Mouse (Mus musculus) Patski (cell line): Measurements from ENCODE around the gene Syt9. TPM values are rescaled to one million over a fixed set of nuclear protein-coding genes. Genes with fewer than 3 reads are reported as not detected.
"Not testable (repeated sequence)": the region's sequence is repeated elsewhere in the genome, so short reads cannot be mapped to it uniquely, and the experiment has no call there.

Source experiments
- ATAC-seq: fragments of 100-300 bp; one replicate; pipeline ENCODE4 v1.8.0; 2021
- CTCF ChIA-PET: fragments of 350-600 bp; sonication (Branson Sonifier 250); formaldehyde crosslinking; loops from one replicate; lab custom pipeline; 2022; ENCODE audit warnings: inconsistent platforms; lab: Charles Lee
- POLR2A ChIA-PET: fragments of 350-600 bp; sonication (Branson Sonifier 250); formaldehyde crosslinking; loops from one replicate; lab custom pipeline; 2022; ENCODE audit warnings: antibody characterized with exemption, inconsistent platforms; lab: Charles Lee
- DNase-seq: peaks from one replicate; pipeline ENCODE4 v3.0.0-alpha.2; 2011; ENCODE audit warnings: low read depth, low spot score
- H3K27me3 ChIP-seq: fragments of 371-371 bp; one replicate; pipeline ENCODE4 v1.5.1; 2021
- CTCF ChIP-seq: fragments of 100-300 bp; IDR thresholded peaks from one replicate; pipeline ENCODE4 v1.5.1; 2021
- in situ Hi-C: fragments of 300-500 bp; cut with MboI; formaldehyde crosslinking; loops from 3 replicates; pipeline ENCODE4 v1.11.1; 2018; ENCODE audit warnings: low pct_unique_long_range_greater_than_20kb, mixed read lengths
- polyA plus RNA-seq: library from polyadenylated mRNA; unstranded; gene quantifications from one replicate; pipeline ENCODE4 v1.2.3, GENCODE M21; 2021

The Syt9 gene
- polyA plus RNA-seq, 1 experiment from 2014 or later = not detected

DNA sequence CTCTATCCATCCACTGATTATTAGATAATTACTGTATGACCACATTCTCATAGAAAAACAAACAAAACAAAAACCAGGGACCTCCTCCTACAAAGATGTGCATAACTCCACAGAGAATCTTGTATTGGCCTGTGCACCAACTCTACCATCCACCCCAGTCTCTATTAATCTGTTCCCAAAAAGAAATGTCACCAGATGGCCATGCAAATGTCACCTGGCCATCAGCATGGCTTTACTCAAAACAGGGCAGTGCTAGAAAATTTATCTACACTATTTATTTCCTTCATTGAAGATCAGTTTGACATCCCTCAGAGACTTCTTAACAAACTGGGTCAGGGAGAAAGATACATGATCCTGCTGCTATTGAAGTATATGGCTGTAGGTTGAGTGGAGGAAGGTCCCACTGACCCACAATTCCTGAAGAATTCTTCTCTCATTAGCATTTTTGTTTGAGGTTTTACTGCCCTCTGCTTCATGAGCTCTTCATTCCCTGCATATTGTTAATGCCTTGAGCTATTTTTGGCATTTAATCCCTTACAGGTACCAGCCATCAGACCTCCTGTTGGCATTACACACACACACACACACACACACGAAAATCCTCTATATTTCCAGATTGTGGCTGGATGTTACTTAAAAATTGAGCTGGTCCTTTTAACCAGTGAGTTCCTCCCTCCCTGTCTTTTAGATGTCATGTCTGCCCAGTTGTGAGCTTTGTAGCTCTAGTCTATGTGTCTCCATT, 91.3 kb downstream of the Syt9 start:
- DNase-seq (no peak), ATAC-seq (no peak)
- in situ Hi-C loops = no loop called here
- TF ChIP-seq CTCF = no peak
- H3K27me3 ChIP-seq = no peaks in the 10 kb centered on the region
- CTCF ChIA-PET = interaction anchor here (0.8 kb wide), 1 partner anchor 33 kb away, joined by 3 read pairs; no protein-coding TSS in a partner anchor
- POLR2A ChIA-PET = no interaction called here

DNA sequence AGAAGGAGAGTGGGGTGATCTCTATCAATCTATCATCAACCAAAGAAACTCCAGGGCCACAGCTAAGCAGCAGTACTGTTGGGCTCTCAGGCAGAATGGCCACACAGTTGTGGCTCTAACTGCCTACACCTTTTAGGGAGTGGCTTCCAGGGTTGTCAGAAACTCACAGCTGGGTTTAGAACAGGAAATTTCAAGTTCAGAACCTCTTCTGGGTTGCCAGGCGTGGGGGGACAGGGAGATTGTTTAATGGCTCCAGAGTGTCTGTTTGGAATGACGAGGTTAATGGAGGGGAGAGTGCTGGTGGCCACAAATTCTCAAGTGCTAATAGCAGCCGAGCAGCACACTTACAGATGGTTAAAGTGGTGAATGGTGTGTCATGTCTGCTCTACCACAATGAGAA, 92.4 kb downstream of the Syt9 start:
- in situ Hi-C loops = no loop called here
- ATAC-seq = no peak
- ChIA-PET POLR2A (no interaction called here), CTCF (no interaction called here)
- TF ChIP-seq CTCF = no peak
- H3K27me3 ChIP-seq = no peaks in the 10 kb centered on the region
- DNase-seq = no peak

DNA sequence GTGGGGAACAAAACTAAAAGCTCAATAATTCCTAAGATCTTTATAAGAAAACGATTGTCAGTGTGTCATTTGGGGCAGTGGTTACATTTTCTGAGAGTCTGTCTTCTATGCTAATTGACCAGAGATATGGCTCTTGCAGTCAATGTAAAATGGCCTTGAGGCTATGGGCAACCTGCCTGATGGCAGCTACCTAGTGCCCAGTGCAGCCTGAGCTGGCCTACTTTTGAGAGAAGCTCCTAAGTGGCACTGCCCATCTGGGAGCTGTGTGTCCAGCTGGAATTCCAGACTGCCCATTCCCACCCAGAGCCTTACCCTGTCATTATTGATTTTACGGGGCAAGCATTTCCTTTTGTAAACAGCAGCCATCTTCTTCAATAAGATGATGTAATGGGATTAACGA, 94.6 kb downstream of the Syt9 start:
- no peak for TF ChIP-seq CTCF
- CTCF ChIA-PET = no interaction called here
- POLR2A ChIA-PET = no interaction called here
- H3K27me3 ChIP-seq = no peaks in the 10 kb centered on the region
- in situ Hi-C loops = no loop called here
- DNase-seq = no peak
- no peak for ATAC-seq

DNA sequence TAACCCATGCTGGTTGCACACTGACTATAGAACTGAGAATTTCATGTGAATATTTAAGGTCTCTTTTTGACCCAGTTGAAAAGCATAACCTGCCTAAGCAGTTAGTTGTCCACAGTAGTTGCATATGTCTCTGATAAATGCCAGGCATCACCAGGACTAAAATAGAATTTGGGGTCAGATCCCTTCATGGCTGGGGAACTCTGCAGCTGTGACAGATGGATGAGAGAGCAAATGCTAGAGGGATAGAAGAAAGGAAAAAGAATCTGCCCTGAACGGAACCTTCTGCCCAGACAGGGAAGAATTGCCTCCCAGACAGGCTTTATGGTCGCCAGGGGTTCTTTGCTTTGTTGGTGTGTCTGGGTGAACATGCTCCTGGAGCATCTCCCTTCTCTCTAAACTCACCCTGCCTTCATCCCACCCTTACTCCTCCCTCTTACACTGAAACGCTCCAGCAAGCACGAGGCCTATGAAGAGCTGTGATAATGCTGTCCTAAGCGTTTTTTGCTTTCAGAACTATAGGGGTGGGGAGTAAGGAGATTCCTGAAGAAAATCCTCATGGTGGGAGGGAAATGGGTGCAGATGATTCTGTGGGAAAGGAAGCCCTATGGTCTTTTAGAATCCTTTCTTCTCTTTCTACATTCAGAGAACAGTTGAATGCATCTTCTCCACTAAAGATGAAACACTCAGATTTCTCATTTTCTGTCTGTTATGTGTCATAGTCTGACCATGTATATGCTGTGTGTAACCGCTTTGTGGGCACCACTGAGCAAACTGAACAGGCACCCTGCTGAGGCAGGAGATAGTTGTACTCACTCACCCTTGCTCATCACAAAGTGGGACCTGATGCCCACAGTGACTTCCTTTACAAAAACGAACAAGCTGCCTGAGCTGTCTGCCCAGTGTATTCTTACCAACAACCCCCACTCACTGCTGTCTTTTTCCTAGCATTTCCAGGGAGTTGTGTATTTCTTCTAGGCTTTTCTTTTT, 108.7 kb downstream of the Syt9 start:
- CTCF ChIA-PET = interaction anchor here (1.5 kb wide), 1 partner anchor 13 kb away, joined by 3 read pairs; no protein-coding TSS in a partner anchor
- POLR2A ChIA-PET = no interaction called here

DNA sequence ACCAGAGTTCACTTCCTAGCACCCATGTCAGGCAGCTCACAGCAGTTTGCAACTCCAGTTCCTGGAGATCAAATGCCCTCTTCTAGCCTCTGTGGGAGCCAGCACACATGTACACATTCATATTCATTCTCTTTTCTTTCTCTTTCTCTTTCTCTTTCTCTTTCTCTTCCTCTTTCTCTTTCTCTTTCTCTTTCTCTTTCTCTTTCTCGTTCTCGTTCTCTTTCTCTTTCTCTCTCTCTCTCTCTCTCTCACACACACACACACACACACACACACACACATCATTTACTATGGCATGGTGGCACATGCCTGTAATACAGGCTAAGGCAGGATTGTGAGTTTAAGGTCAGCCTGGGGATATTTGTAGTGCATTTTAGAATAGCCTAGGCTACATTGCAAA, 115.2 kb downstream of the Syt9 start:
- DNase-seq, CTCF ChIA-PET, H3K27me3 ChIP-seq, POLR2A ChIA-PET, in situ Hi-C loops, ATAC-seq: not testable (repeated sequence)

More for the DNA sequence above, 108.7 kb downstream of the Syt9 start:
- in situ Hi-C loops = no loop called here
- TF ChIP-seq CTCF = no peak
- ATAC-seq (no peak), DNase-seq (no peak)
- H3K27me3 ChIP-seq = no peaks in the 10 kb centered on the region

DNA sequence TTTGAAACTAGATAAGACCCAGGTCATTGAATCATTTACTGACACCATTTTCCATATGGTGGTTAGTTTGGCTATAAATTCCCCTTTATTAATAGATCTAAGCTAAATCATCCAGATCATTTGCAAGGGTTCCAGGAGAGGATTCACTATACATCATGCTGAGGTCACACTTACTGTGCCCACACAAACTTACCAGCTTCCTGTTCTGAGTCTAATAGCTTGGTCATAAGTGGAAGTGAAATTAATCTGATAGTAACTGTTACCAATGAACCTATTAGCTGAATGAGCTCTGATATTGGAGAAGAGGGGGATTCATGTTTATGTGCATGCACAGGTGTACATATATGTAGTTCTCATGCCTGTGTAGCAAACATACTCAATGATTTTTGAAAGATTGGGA, 124.9 kb downstream of the Syt9 start:
- no peaks in the 10 kb centered on the region for H3K27me3 ChIP-seq
- ChIA-PET CTCF (interaction anchor here (1.2 kb wide), 1 partner anchor 33 kb away, joined by 3 read pairs; no protein-coding TSS in a partner anchor), POLR2A (no interaction called here)
- DNase-seq (no peak), ATAC-seq (no peak)
- no peak for TF ChIP-seq CTCF
- in situ Hi-C loops = no loop called here

DNA sequence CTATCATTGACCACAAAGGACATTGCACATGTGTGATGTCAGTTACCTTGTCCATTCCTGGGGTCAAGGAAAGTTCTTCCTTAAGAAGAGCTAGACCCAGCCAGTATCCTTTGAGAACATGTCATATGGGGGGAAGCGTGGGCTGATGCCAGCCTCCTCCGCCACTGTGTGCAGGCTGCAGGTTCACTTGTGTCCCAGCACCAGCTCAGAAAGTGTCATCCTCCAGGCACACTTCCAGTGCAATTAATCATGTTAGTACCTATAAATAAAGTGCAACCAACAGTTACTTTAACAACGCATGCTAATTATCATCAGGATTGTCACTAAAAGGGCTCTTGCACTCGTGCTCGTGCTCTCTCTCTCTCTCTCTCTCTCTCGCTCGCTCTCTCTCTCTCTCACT, 126.4 kb downstream of the Syt9 start:
- no peaks in the 10 kb centered on the region for H3K27me3 ChIP-seq
- DNase-seq (no peak), ATAC-seq (no peak)
- ChIA-PET CTCF (no interaction called here), POLR2A (no interaction called here)
- TF ChIP-seq CTCF = no peak
- in situ Hi-C loops = no loop called here

DNA sequence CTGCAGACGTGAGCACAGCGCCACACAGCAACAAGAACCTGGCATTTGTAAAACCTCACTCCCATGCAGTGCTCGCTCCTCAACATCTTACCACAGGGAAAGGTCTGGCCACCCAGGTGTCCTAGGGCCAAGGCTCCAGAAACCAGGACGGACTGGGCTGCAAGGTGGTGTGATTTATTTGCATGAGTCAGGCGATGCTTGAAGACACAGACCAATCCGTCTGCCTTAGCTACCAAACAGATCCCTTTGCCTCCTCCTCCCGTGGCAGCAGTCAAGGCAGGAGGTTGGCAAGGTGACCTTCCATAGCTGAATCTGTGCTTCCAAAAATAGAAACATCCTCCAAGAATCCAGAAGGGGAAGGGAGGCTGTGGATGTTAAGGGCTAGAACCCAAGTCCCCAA, 130.1 kb downstream of the Syt9 start:
- ATAC-seq (no peak), DNase-seq (no peak)
- TF ChIP-seq CTCF = no peak
- in situ Hi-C loops = no loop called here
- POLR2A ChIA-PET = no interaction called here
- H3K27me3 ChIP-seq = no peaks in the 10 kb centered on the region
- CTCF ChIA-PET = interaction anchor here (1.2 kb wide), 1 partner anchor 10 kb away, joined by 3 read pairs; no protein-coding TSS in a partner anchor

DNA sequence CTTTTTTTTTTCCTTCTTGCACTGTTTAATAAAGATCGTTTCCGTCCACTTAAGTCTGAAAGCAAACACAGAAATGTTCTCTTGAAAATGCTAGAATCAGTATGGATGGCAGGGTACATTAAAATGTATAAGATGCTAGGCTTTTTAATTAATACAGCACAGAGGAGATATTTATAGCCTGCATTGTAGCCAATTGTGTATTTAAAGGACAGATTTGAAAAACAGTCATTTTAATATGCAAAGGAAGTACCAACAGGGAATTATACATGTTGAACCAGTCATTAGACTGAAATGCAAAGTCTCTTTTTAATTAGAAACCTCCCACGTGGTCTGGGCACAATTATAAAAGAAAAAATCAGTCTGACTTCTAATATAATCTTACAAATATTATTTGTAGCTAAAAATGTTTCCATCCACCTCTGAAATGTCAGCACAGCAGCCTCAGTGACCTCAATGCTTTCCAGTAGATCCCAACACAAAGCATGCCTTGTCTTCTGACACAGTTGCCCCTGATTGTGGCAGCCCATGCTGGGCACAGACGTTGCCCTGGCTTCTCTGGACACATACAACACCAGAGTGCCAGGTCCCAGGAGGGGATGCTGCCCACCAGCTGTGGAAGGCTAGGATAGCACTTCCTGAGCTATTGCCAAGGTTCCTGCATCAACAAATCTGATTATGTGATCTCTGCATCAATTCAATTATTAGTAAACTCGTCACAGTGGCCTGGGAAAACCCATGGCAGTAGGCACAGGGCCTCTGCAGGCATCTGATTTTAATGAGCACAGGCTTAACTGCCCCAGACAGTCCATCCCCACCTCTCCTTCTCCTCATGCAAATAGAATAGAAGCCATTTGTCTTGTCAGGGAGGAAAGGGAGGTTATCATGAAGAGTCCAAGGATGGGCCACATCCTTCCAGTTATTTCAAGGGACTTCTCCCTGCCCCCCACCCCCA, 134.5 kb downstream of the Syt9 start:
- ChIA-PET CTCF (interaction anchor here (0.7 kb wide), 1 partner anchor 38 kb away, joined by 3 read pairs; no protein-coding TSS in a partner anchor), POLR2A (no interaction called here)
- in situ Hi-C loops = no loop called here
- no peak for TF ChIP-seq CTCF
- ATAC-seq = no peak
- DNase-seq = no peak
- no peaks in the 10 kb centered on the region for H3K27me3 ChIP-seq

DNA sequence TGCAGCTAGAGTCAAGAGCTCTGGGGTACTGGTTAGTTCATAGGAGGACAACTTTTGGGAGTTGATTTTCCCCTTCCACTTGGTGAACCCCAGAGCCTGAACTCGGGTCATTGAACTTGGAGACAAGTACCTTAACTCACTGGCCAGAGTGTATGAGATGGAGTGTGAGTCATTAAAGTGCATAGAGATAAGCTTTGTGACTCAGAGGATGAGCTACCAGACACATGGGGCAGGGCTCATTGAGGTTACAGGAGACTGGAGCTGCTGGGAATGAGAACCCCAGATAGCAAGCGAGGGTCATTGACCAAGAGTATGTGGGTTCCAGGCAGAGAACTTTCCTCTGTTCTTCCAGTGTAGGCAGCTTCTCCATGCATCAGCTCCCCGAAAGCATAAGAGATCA, 137.4 kb downstream of the Syt9 start:
- ChIA-PET CTCF (no interaction called here), POLR2A (interaction anchor here (0.6 kb wide), 1 partner anchor 14 kb away, joined by 3 read pairs; no protein-coding TSS in a partner anchor)
- H3K27me3 ChIP-seq = peaks cover 3% of the 10 kb centered on the region
- in situ Hi-C loops = no loop called here
- DNase-seq (no peak), ATAC-seq (no peak)
- TF ChIP-seq CTCF = no peak
